Mouse (Mus musculus) ES-E14 (cell line): ENCODE data around the gene Cpt1c. TPM values are rescaled to one million over a fixed set of nuclear protein-coding genes. Genes with fewer than 3 reads are reported as not detected.

ENCODE experiments used
- DNase-seq: peaks from one replicate; pipeline ENCODE4 v3.0.0-alpha.2; 2013; ENCODE audit warnings: low read depth, low spot score
- H3K27ac ChIP-seq: 2 replicates; pipeline ENCODE4 v1.5.1; 2012; ENCODE audit warnings: low read depth, mild to moderate bottlenecking, low read length, moderate library complexity, mixed read lengths; ENCODE audit not compliant: poor library complexity, insufficient read depth, severe bottlenecking
- H3K36me3 ChIP-seq: 2 replicates; pipeline ENCODE4 v1.6.1; 2012; ENCODE audit warnings: mild to moderate bottlenecking, low read length, moderate library complexity, mixed read lengths; ENCODE audit not compliant: control insufficient read depth, poor library complexity, insufficient read depth, severe bottlenecking
- H3K4me1 ChIP-seq, 2 experiments: fragments of 150-350 bp in 1 of 2; sonication (generic) in 1 of 2; 2 replicates each; pipeline ENCODE4 v1.6.1; 2012; ENCODE audit warnings: low read length in 2 of 2, mild to moderate bottlenecking in 1 of 2, mixed read lengths in 1 of 2; ENCODE audit not compliant: control insufficient read depth in 2 of 2, insufficient read depth in 2 of 2, poor library complexity in 1 of 2
- H3K4me3 ChIP-seq, 2 experiments: fragments of 150-350 bp in 1 of 2; sonication (generic) in 1 of 2; 2 replicates each; pipeline ENCODE4 v1.5.1; 2012; ENCODE audit warnings: low read length in 2 of 2, low read depth in 1 of 2, mild to moderate bottlenecking in 1 of 2, mixed read lengths in 1 of 2; ENCODE audit not compliant: insufficient read depth in 1 of 2, poor library complexity in 1 of 2, severe bottlenecking in 1 of 2
- H3K9ac ChIP-seq: 2 replicates; pipeline ENCODE4 v1.6.1; 2012; ENCODE audit warnings: low read depth, mild to moderate bottlenecking, low read length, mixed read lengths; ENCODE audit not compliant: poor library complexity, insufficient read depth, severe bottlenecking
- H3K9me3 ChIP-seq: fragments of 150-350 bp; sonication (generic); 2 replicates; pipeline ENCODE4 v1.6.1; 2012; ENCODE audit warnings: low read depth, mild to moderate bottlenecking, low read length; ENCODE audit not compliant: control insufficient read depth, insufficient read depth
- CHD2 ChIP-seq: IDR thresholded peaks from 2 replicates; pipeline ENCODE4 v1.6.1; 2014; ENCODE audit warnings: mild to moderate bottlenecking, low read depth, low read length, inconsistent platforms
- HCFC1 ChIP-seq: IDR thresholded peaks from 2 replicates; pipeline ENCODE4 v1.6.1; 2012; ENCODE audit warnings: low read length, inconsistent platforms, borderline replicate concordance; ENCODE audit not compliant: insufficient read depth
- MAFK ChIP-seq: IDR thresholded peaks from 2 replicates; pipeline ENCODE4 v1.6.1; 2014; ENCODE audit warnings: mild to moderate bottlenecking, low read depth, low read length, inconsistent platforms; ENCODE audit not compliant: insufficient read depth
- ZC3H11A ChIP-seq: IDR thresholded peaks from 2 replicates; pipeline ENCODE4 v1.6.1; 2012; ENCODE audit warnings: low read depth, mild to moderate bottlenecking, inconsistent platforms, low read length, borderline replicate concordance
- ZNF384 ChIP-seq: IDR thresholded peaks from 2 replicates; pipeline ENCODE4 v1.6.1; 2012; ENCODE audit warnings: low read depth, low read length, inconsistent platforms
- in situ Hi-C, 2 experiments: fragments of 600-800 bp; cut with MboI; formaldehyde crosslinking; loops; one replicate each; pipeline ENCODE4 v1.15.1; 2025; ENCODE audit warnings: low sequenced_read_pairs in 2 of 2, inconsistent platforms in 1 of 2; ENCODE audit not compliant: unreplicated experiment in 2 of 2
- total RNA-seq: library from RNA; depleted of rRNA; stranded (reverse); fragments of 300-350 nt; gene quantifications from 2 replicates; pipeline ENCODE4 v1.2.3, GENCODE M21; 2012

Cpt1c gene
- total RNA-seq, 1 experiment, result 60.3 TPM

GRCm38 (mm10) chr7:44952611-44953306, 21.9 kb downstream of the Cpt1c start:
- peaks cover 0 to 14% of the 10 kb centered on the region in 2 experiments; a peak in 1 of 4 replicates for H3K4me1 ChIP-seq
- H3K27ac ChIP-seq, result no peak overlapping the region
- TF ChIP-seq CHD2 (no peak), MAFK (no peak), ZNF384 (no peak), HCFC1 (no peak), ZC3H11A (no peak)
- no peaks in the 10 kb centered on the region for H3K9me3 ChIP-seq
- in situ Hi-C loops, result no loop called here
- peak; percentile 100 for DNase-seq
- peak overlapping the region; percentile 32 for H3K9ac ChIP-seq
- peak overlapping the region; percentile 65 to 92 for H3K4me3 ChIP-seq
- H3K36me3 ChIP-seq, result no peaks in the 10 kb centered on the region

- Histone ChIP-seq H3K4me1 (peaks cover 0 to 11% of the 10 kb centered on the region in 2 experiments; a peak in 1 of 4 replicates), H3K9me3 (no peaks in the 10 kb centered on the region), H3K36me3 (no peaks in the 10 kb centered on the region), H3K9ac (0 out of 2 replicates have a peak overlapping the region, but pooled peaks have one; percentile 32), H3K27ac (no peak overlapping the region), H3K4me3 (peak overlapping the region; percentile 65 to 92)
- DNase-seq, result peak; percentile 95
- in situ Hi-C loops, result no loop called here
- TF ChIP-seq CHD2, result no peak
- TF ChIP-seq ZC3H11A, result no peak
- no peak for TF ChIP-seq ZNF384
- TF ChIP-seq HCFC1, result no peak
- no peak for TF ChIP-seq MAFK
These were observed 22.7 kb downstream of the Cpt1c start for GRCm38 (mm10) chr7:44951960-44952359.

GRCm38 (mm10) chr7:44949922-44950321, 24.7 kb downstream of the Cpt1c start:
- TF ChIP-seq ZC3H11A (no peak), ZNF384 (no peak), HCFC1 (no peak), CHD2 (no peak), MAFK (no peak)
- Histone ChIP-seq H3K27ac (no peak overlapping the region), H3K4me3 (no peak overlapping the region), H3K9me3 (no peaks in the 10 kb centered on the region), H3K36me3 (no peaks in the 10 kb centered on the region), H3K9ac (no peak overlapping the region), H3K4me1 (peaks cover 0 to 11% of the 10 kb centered on the region in 2 experiments; a peak in 1 of 4 replicates)
- DNase-seq, result no peak
- in situ Hi-C loops, result no loop called here

GRCm38 (mm10) chr7:44942904-44943303, 31.7 kb downstream of the Cpt1c start, which contains the start of gene Tsks:
Gene Tsks (plus strand): TSS chr7:44943204.
- H3K9ac ChIP-seq, result no peak within 1 kb of the TSS
- DNase-seq, result no peak
- H3K9me3 ChIP-seq, result no peaks in the 10 kb centered on the region
- no peak within 1 kb of the TSS for H3K4me3 ChIP-seq
- in situ Hi-C loops, result no loop called here
- no peaks in the 10 kb centered on the region for H3K4me1 ChIP-seq
- no peaks in the 10 kb centered on the region for H3K36me3 ChIP-seq
- no peak within 1 kb of the TSS for H3K27ac ChIP-seq
- no peak for TF ChIP-seq ZC3H11A
- no peak for TF ChIP-seq HCFC1
- TF ChIP-seq ZNF384, result no peak
- no peak for TF ChIP-seq MAFK
- TF ChIP-seq CHD2, result no peak

GRCm38 (mm10) chr7:44938680-44939079, 36.0 kb downstream of the Cpt1c start:
- in situ Hi-C loops, result no loop called here
- Histone ChIP-seq H3K27ac (no peak overlapping the region), H3K36me3 (no peaks in the 10 kb centered on the region), H3K4me3 (peak overlapping the region in 1 of 2 experiments; percentile 9; a peak in 1 of 4 replicates), H3K4me1 (no peaks in the 10 kb centered on the region), H3K9me3 (no peaks in the 10 kb centered on the region), H3K9ac (no peak overlapping the region)
- peak; percentile 72 for DNase-seq
- TF ChIP-seq ZNF384 (no peak), CHD2 (peak; percentile 90)
